Mouse (Mus musculus): ENCODE measurements around the gene Tdgf1. TPM values are rescaled to one million over a fixed set of nuclear protein-coding genes. Genes with fewer than 3 reads are reported as not detected.
A peak's percentile ranks its signal among the peaks of the same experiment; 100 is the strongest.

The Tdgf1 gene
- total RNA-seq, 1 experiment = 904 TPM

DNA sequence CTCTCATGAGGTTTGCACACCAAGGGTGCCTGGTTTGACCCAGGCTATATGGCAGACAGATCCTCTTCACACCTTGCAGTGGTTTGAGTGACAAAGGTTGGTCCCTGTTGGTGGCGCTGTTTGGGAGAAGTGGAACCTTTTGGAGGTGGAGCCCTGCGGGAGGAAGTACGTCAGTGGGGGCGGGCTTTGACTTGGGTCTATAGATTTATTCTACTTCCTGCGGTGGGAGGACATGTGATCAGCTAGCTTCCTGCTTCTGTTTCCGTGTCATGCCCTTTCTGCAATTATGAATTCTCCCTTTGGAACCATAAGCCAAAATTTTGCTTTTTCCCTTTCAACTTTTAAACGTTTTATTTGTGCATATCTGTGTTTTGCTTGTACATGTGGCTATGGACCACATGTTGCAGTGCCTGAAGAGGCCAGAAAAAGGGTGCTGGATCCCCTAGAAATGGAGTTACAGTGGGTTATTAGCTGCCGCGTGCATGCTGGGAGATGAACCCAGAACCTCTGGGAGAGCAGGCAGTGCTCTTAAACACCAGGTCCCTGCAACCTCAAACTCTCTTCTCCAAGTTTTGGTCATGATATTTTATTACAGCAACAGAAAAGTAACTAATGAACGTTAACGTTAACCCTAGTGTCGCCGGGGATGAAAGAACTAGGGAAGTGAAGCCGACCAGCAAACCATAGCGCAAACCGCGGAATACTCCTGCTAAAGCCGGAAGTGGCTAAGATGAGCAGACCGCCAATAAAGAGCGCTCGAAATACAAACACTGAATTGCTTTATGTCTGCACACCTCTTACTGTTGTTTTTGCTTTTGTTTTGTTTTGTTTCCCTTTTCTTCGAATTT is 19.3 kb upstream of the Tdgf1 start:
- peaks cover 4 to 10% of the 10 kb centered on the region in 2 experiments for H3K4me1 ChIP-seq (ENCODE audit: control insufficient read depth in 2 of 2, insufficient read depth in 2 of 2, low read length in 2 of 2, poor library complexity in 1 of 2)
- in situ Hi-C loops (cut with MboI; ENCODE audit: low sequenced_read_pairs in 2 of 2, unreplicated experiment in 2 of 2) = no loop called here
- H3K27ac ChIP-seq (ENCODE audit: insufficient read depth, low read depth, low read length, poor library complexity, severe bottlenecking) = peak overlapping the region; percentile 89
- H3K9ac ChIP-seq (ENCODE audit: insufficient read depth, low read depth, low read length, poor library complexity, severe bottlenecking) = peak overlapping the region; percentile 82
- TF ChIP-seq ZNF384 (IDR thresholded peaks at IDR 0.05; ENCODE audit: low read depth, low read length) (no peak), ZC3H11A (IDR thresholded peaks at IDR 0.05; ENCODE audit: borderline replicate concordance, low read depth, low read length) (no peak), MAFK (IDR thresholded peaks at IDR 0.05; ENCODE audit: insufficient read depth, low read depth, low read length) (no peak), CHD2 (IDR thresholded peaks at IDR 0.05; ENCODE audit: low read depth, low read length) (no peak), HCFC1 (IDR thresholded peaks at IDR 0.05; ENCODE audit: borderline replicate concordance, insufficient read depth, low read length) (no peak)
- peaks cover 3% of the 10 kb centered on the region for H3K36me3 ChIP-seq (ENCODE audit: control insufficient read depth, insufficient read depth, low read length, poor library complexity, severe bottlenecking)
- no peaks in the 10 kb centered on the region for H3K9me3 ChIP-seq (ENCODE audit: control insufficient read depth, insufficient read depth, low read depth, low read length)
- DNase-seq (ENCODE audit: low read depth, low spot score) = peak; percentile 69
- H3K4me3 ChIP-seq (ENCODE audit: insufficient read depth in 1 of 2, low read depth in 1 of 2, low read length in 2 of 2, poor library complexity in 1 of 2, severe bottlenecking in 1 of 2) = peak overlapping the region; percentile 55 to 65

DNA sequence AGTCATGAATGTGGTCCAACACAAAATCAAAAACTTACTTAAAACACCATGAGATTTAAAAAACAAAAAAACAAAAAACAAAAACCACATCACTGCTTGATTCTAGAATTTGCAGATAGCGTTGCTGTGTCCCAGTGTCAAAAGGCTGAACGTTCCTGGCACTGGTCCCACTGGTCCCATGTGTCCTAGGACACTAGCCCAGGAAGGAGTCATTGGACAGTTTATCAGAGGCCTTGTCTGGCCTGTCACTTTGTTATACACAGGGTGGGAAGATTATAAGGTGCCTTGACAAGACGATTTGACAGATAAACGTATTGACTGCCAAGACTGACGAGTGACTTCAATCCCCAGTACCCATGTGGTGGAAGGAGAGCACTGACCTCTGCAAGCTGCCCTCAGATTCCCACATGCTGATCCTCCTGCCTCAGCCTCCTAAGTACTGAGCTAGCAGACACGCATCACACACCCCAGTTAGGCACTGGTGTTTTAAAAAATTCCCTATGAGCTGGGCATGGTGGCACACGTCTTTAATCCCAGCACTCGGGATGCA is 17.7 kb upstream of the Tdgf1 start:
- TF ChIP-seq MAFK (IDR thresholded peaks at IDR 0.05; ENCODE audit: insufficient read depth, low read depth, low read length) = no peak
- no peak for TF ChIP-seq ZC3H11A (IDR thresholded peaks at IDR 0.05; ENCODE audit: borderline replicate concordance, low read depth, low read length)
- TF ChIP-seq ZNF384 (IDR thresholded peaks at IDR 0.05; ENCODE audit: low read depth, low read length) = no peak
- peaks cover 8 to 14% of the 10 kb centered on the region in 2 experiments for H3K4me1 ChIP-seq (ENCODE audit: control insufficient read depth in 2 of 2, insufficient read depth in 2 of 2, low read length in 2 of 2, poor library complexity in 1 of 2)
- no peak overlapping the region; the same call in 1 of the 2 replicates for H3K9ac ChIP-seq (ENCODE audit: insufficient read depth, low read depth, low read length, poor library complexity, severe bottlenecking)
- H3K36me3 ChIP-seq (ENCODE audit: control insufficient read depth, insufficient read depth, low read length, poor library complexity, severe bottlenecking) = no peaks in the 10 kb centered on the region; the same call in none of the 2 replicates
- in situ Hi-C loops (cut with MboI; ENCODE audit: low sequenced_read_pairs in 2 of 2, unreplicated experiment in 2 of 2) = no loop called here
- DNase-seq (ENCODE audit: low read depth, low spot score) = no peak
- no peaks in the 10 kb centered on the region for H3K9me3 ChIP-seq (ENCODE audit: control insufficient read depth, insufficient read depth, low read depth, low read length)
- H3K27ac ChIP-seq (ENCODE audit: insufficient read depth, low read depth, low read length, poor library complexity, severe bottlenecking) = no peak overlapping the region
- H3K4me3 ChIP-seq (ENCODE audit: insufficient read depth in 1 of 2, low read depth in 1 of 2, low read length in 2 of 2, poor library complexity in 1 of 2, severe bottlenecking in 1 of 2) = no peak overlapping the region

- peak overlapping the region; percentile 61 to 62 for H3K4me3 ChIP-seq (ENCODE audit: insufficient read depth in 1 of 2, low read depth in 1 of 2, low read length in 2 of 2, poor library complexity in 1 of 2, severe bottlenecking in 1 of 2)
- peaks cover 3% of the 10 kb centered on the region for H3K36me3 ChIP-seq (ENCODE audit: control insufficient read depth, insufficient read depth, low read length, poor library complexity, severe bottlenecking)
- in situ Hi-C loops (cut with MboI; ENCODE audit: low sequenced_read_pairs in 2 of 2, unreplicated experiment in 2 of 2) = no loop called here
- H3K9me3 ChIP-seq (ENCODE audit: control insufficient read depth, insufficient read depth, low read depth, low read length) = no peaks in the 10 kb centered on the region
- H3K4me1 ChIP-seq (ENCODE audit: control insufficient read depth in 2 of 2, insufficient read depth in 2 of 2, low read length in 2 of 2, poor library complexity in 1 of 2) = peaks cover 14 to 17% of the 10 kb centered on the region in 2 experiments
- peak overlapping the region; percentile 89; the same call in 1 of the 2 replicates for H3K27ac ChIP-seq (ENCODE audit: insufficient read depth, low read depth, low read length, poor library complexity, severe bottlenecking)
- DNase-seq (ENCODE audit: low read depth, low spot score) = no peak
- TF ChIP-seq ZC3H11A (IDR thresholded peaks at IDR 0.05; ENCODE audit: borderline replicate concordance, low read depth, low read length) (no peak), CHD2 (IDR thresholded peaks at IDR 0.05; ENCODE audit: low read depth, low read length) (no peak), MAFK (IDR thresholded peaks at IDR 0.05; ENCODE audit: insufficient read depth, low read depth, low read length) (no peak), HCFC1 (IDR thresholded peaks at IDR 0.05; ENCODE audit: borderline replicate concordance, insufficient read depth, low read length) (no peak), ZNF384 (IDR thresholded peaks at IDR 0.05; ENCODE audit: low read depth, low read length) (no peak)
- H3K9ac ChIP-seq (ENCODE audit: insufficient read depth, low read depth, low read length, poor library complexity, severe bottlenecking) = peak overlapping the region; percentile 65; the same call in 1 of the 2 replicates
These were observed 15.4 kb upstream of the Tdgf1 start for GRCm38 (mm10) chr9:110961386-110961785.

GRCm38 (mm10) chr9:110960230-110961149 is 14.5 kb upstream of the Tdgf1 start:
- Histone ChIP-seq H3K9me3 (ENCODE audit: control insufficient read depth, insufficient read depth, low read depth, low read length) (no peaks in the 10 kb centered on the region), H3K4me1 (ENCODE audit: control insufficient read depth in 2 of 2, insufficient read depth in 2 of 2, low read length in 2 of 2, poor library complexity in 1 of 2) (peaks cover 14 to 20% of the 10 kb centered on the region in 2 experiments), H3K4me3 (ENCODE audit: insufficient read depth in 1 of 2, low read depth in 1 of 2, low read length in 2 of 2, poor library complexity in 1 of 2, severe bottlenecking in 1 of 2) (peak overlapping the region; percentile 61 to 62), H3K27ac (ENCODE audit: insufficient read depth, low read depth, low read length, poor library complexity, severe bottlenecking) (peak overlapping the region; percentile 89), H3K36me3 (ENCODE audit: control insufficient read depth, insufficient read depth, low read length, poor library complexity, severe bottlenecking) (peaks cover 3% of the 10 kb centered on the region), H3K9ac (ENCODE audit: insufficient read depth, low read depth, low read length, poor library complexity, severe bottlenecking) (peak overlapping the region; percentile 65; the same call in 1 of the 2 replicates)
- in situ Hi-C loops (cut with MboI; ENCODE audit: low sequenced_read_pairs in 2 of 2, unreplicated experiment in 2 of 2) = no loop called here
- DNase-seq (ENCODE audit: low read depth, low spot score) = no peak
- no peak for TF ChIP-seq ZC3H11A (IDR thresholded peaks at IDR 0.05; ENCODE audit: borderline replicate concordance, low read depth, low read length)
- 0 out of 2 replicates have a peak, but pooled peaks have one; percentile 45 for TF ChIP-seq MAFK (IDR thresholded peaks at IDR 0.05; ENCODE audit: insufficient read depth, low read depth, low read length)
